Mouse (Mus musculus): ENCODE data around the gene Casc4. TPM values are rescaled to one million over a fixed set of nuclear protein-coding genes. Genes with fewer than 3 reads are reported as not detected.
"Not testable (repeated sequence)": the region's sequence is repeated elsewhere in the genome, so short reads cannot be mapped to it uniquely, and the experiment has no call there.

Casc4 gene
- polyA plus RNA-seq, 1 experiment: 0.93 TPM

- no peak for DNase-seq (ENCODE audit: low read depth, low spot score)
- 42% methylated on average over 1 of the region's 1 CpGs for WGBS
Measured at GRCm38 (mm10) chr2:121896825-121897224, 30.1 kb downstream of the Casc4 start.

- WGBS: 70% methylated on average over 3 of the region's 3 CpGs
- DNase-seq (ENCODE audit: low read depth, low spot score): no peak
Measured at GRCm38 (mm10) chr2:121909975-121910374, 43.2 kb downstream of the Casc4 start.

GRCm38 (mm10) chr2:121916047-121916970, 49.5 kb downstream of the Casc4 start:
- WGBS: 72% methylated on average over 5 of the region's 5 CpGs
- no peak for DNase-seq (ENCODE audit: low read depth, low spot score)

- DNase-seq (ENCODE audit: low read depth, low spot score): not testable (repeated sequence)
- WGBS: 48% methylated on average over 2 of the region's 2 CpGs
Measured at GRCm38 (mm10) chr2:121937624-121938023, 70.9 kb downstream of the Casc4 start.

- WGBS: 71% methylated on average over 3 of the region's 3 CpGs
Measured at GRCm38 (mm10) chr2:121943364-121943763, 76.6 kb downstream of the Casc4 start.

GRCm38 (mm10) chr2:121954971-121955656, 88.3 kb downstream of the Casc4 start:
- DNase-seq (ENCODE audit: low read depth, low spot score): no peak
- WGBS: 26% methylated on average over 10 of the region's 10 CpGs

More at GRCm38 (mm10) chr2:121943364-121943763, 76.6 kb downstream of the Casc4 start:
- no peak for DNase-seq (ENCODE audit: low read depth, low spot score)

GRCm38 (mm10) chr2:121955765-121956223, 89.0 kb downstream of the Casc4 start, which contains the start of the genes Ctdspl2 and Mageb3:
Gene Ctdspl2, plus strand, starts transcription at chr2:121956001.
Gene Mageb3, minus strand, starts transcription at chr2:121956092.
- 1% methylated on average over 48 of the region's 48 CpGs for WGBS

GRCm38 (mm10) chr2:121956224-121957018, 89.7 kb downstream of the Casc4 start:
- under 1% methylated on average over 47 of the region's 47 CpGs for WGBS
- DNase-seq (ENCODE audit: low read depth, low spot score): peak; percentile 78

More at GRCm38 (mm10) chr2:121955765-121956223, 89.0 kb downstream of the Casc4 start, which contains the start of the genes Ctdspl2 and Mageb3:
- DNase-seq (ENCODE audit: low read depth, low spot score): peak; percentile 77

GRCm38 (mm10) chr2:121957216-121957792, 90.5 kb downstream of the Casc4 start:
- DNase-seq (ENCODE audit: low read depth, low spot score): no peak

More at GRCm38 (mm10) chr2:121957216-121957792, 90.5 kb downstream of the Casc4 start:
- 2% methylated on average over 8 of the region's 8 CpGs for WGBS

Other genes with a start within 250 kb of the Casc4 start
- 0.38 and 0.85 TPM in 2 replicates for gene Frmd5, start 59.9 kb upstream of the Casc4 start, polyA plus RNA-seq (2012; rRNA removed)
- gene Ctdspl2, start 89.0 kb downstream of the Casc4 start, polyA plus RNA-seq (2012; rRNA removed): 3.1 and 4.8 TPM in 2 replicates
- gene Mageb3, start 89.1 kb downstream of the Casc4 start, polyA plus RNA-seq (2012; rRNA removed): not detected in 2 replicates
- 3.1 and 3.6 TPM in 2 replicates for gene Eif3j1, start 161.6 kb downstream of the Casc4 start, polyA plus RNA-seq (2012; rRNA removed)